In the genomic region with DNA sequence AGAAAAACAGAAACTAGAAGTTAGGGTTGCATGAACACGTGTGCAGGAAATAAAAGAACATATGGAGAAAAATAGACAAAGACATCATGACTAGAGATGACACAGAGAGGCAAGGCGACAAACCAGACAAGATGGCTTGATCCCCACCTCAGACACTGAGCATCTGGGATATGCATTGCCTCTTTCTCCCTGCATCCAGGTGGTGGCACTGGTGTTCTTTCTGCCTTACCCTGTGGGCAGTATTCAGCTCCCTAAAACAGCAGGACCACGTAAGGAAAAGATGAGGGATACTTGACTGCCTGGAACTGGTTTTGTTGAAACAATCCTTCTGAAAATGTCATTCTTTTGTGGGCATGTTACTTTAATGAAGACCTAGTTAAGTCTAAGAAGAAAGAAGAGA, we compare ENCODE assay signal across 9 mouse cellular contexts.
DNase-seq lines count a peak whose midpoint lies in the region; ATAC-seq and TF ChIP-seq lines count a peak whose summit lies in the region.
"Had no signal": no experiment of that assay in that cellular context is flagged by ENCODE, and none has a peak within 500 bp of the region (broad histone marks: within the 10 kb centered on the region; RNA-seq: fewer than 3 reads in every experiment).

No protein-coding gene starts in this region.

- in situ Hi-C loops in Patski (cut with MboI; ENCODE audit: low pct_unique_long_range_greater_than_20kb), result loop anchor here (5.0 to 25.0 kb wide), 2 partner anchors 214 to 334 kb away; no protein-coding TSS in a partner anchor

- peak; percentile 99 for TF ChIP-seq CTCF in Patski (IDR thresholded peaks at IDR 0.05)

- DNase-seq in cerebellum, adult 18-20 months, result peak; percentile 5 to 6
- DNase-seq in cerebellum, adult 11-12 months, result no peak
- DNase-seq in Patski (ENCODE audit: low read depth, low spot score), result no peak
- peak; percentile 36 for DNase-seq in fibroblast of lung, adult 2 months (ENCODE audit: low read depth)
- peak; percentile 7 for DNase-seq in kidney, adult 11 months
- DNase-seq in left cerebral cortex, adult 8-10 months (ENCODE audit: low spot score in 2 of 2), result peak; percentile 18 to 22
- DNase-seq in retina, embryonic 14.5 days (ENCODE audit: low spot score), result peak; percentile 71
- DNase-seq in spleen, postnatal 14 days (ENCODE audit: low spot score in 2 of 2), result no peak

- peak; percentile 87 for ATAC-seq in Patski

- H3K27me3 ChIP-seq in Patski, result no peaks in the 10 kb centered on the region
- H3K27me3 ChIP-seq: embryonic facial prominence, embryonic 15.5 days had no signal

- POLR2A ChIA-PET in Patski (lab: Charles Lee), result no interaction called here

- CTCF ChIA-PET in Patski (lab: Charles Lee), result interaction anchor here (0.8 to 4.2 kb wide), 25 partner anchors 12 to 346 kb away, joined by 3 to 46 read pairs (median 5); a partner anchor contains a TSS

Comparison
In these comparisons a context has a peak if more than half of its experiments do, and no peak if none do; other contexts are left out.
1. DNase-seq: peak in cerebellum, adult 18-20 months (2 of 2), fibroblast of lung, adult 2 months (single experiment), kidney, adult 11 months (single experiment), left cerebral cortex, adult 8-10 months (2 of 2) and retina, embryonic 14.5 days (single experiment); none in cerebellum, adult 11-12 months (single experiment), Patski (single experiment) and spleen, postnatal 14 days (0 of 2).